Mouse (Mus musculus) lung, postnatal 36 days (tissue): ENCODE results near the gene Rsrc2.
"Not testable (repeated sequence)": the region's sequence is repeated elsewhere in the genome, so short reads cannot be mapped to it uniquely, and the experiment has no call there.

Experiments
- DNase-seq: peaks from one replicate; pipeline ENCODE4 v3.0.0; 2022; ENCODE audit warnings: mixed read lengths

Rsrc2 gene

DNA sequence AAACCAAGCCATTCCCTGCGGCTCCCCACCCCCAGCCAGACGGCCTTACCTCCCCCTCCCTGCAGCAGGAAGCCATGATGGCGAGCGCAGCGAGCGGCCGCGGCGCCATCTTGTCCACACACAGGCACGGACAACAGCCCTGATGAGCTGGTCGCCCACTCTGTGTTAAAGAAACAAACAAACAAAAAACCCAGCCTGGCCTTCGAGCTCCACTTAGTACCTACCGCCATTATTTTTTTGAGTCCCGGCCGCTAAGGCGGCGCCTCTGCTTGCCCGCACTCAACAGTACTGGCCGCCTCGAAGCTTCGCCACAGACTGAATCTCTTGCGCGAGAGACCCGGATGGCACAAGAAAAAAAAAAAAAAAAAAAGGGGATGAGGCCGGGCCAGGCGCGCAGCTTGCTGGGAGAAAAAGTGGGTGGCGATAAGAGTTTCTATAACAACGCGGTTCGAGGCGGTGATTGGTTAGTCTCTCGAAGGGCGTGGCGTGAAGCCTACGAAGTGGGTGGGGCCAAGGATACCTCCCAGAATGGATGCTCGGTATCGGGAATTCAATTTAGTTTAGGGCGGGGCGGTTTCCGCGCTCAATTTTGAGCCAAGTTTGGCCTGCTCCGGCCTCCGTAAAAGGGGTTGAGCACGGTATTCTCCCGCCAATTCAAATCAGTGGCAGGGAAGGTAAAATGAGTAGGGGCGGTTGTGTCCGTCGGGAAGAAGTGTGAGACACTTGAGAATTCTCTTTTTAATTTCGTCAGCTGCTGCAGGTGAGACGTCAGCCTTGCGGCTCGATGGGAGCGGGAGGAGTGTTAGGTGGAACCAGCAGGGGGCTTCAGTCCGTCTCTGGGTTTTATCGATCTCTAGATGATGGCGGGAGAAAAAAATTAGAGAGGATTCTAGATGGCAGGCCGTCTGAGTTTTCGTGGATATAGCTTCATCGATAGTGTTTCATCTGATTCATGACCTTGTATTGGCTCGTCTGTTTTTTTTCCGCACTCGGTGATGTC is at the start of gene Rsrc2, which contains the start of gene Kntc1:
Rsrc2 (minus strand) TSS at position 350 of the 1,000 bp plus-strand sequence.
Kntc1 (plus strand) TSS at position 652 of the 1,000 bp plus-strand sequence.
- peak; percentile 100 for DNase-seq

DNA sequence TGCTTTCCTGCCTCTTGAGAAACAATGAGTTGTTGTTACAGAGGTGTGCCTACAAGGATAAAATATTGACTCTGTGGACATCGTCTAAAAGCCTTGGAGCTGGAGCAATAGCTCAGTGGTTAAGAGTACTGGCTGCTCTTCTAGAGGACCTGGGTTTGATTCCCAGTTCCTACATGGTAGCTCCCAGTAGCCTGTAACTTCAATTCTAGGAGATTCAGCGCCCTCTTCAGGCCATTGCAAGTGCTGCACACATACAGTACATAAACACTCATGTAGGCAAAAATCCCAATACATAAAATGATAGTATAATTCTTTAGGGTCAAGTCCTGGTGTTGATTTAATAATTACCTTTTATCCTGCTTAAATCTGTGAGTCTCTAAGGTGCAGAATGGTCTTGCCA is 43.9 kb upstream of the Rsrc2 start:
- no peak for DNase-seq

DNA sequence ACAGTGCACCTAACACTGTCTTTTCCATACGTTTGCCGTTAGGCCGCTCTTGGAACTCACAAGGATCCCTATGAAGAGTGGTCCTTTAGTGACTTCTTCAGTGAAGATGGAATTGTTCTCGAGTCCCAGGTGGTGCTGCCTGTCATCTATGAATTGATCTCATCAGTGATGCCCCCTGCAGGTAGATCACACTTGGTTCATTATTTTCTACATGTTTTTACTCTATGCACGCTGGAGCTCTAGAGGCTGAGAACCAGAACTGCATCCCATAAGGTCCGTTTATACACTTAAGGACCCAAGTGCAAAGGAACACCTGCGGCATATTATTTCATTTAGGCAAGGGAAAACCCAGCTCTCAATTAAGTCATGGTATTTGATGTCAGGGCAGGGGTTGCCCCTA is 39.8 kb upstream of the Rsrc2 start:
- DNase-seq, result no peak

DNA sequence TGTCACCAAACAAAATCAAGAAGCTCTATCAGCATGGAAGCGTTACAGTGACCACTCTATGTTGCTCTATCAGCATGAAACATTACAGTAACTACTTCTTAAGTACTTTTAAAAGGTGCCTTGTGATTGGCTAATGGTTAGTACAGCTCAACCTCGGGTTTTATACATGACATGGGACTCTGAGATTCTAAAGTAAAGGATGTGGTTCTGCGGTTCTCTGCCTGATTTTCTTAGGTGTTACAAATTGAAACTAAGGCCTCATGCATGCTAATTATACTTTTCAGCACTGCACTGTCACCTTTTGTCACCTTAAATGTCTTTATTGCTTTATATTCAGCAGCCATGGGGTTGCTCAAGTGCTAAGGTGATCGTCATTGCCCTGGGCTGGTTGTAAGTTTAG is 32.6 kb upstream of the Rsrc2 start:
- no peak for DNase-seq

DNA sequence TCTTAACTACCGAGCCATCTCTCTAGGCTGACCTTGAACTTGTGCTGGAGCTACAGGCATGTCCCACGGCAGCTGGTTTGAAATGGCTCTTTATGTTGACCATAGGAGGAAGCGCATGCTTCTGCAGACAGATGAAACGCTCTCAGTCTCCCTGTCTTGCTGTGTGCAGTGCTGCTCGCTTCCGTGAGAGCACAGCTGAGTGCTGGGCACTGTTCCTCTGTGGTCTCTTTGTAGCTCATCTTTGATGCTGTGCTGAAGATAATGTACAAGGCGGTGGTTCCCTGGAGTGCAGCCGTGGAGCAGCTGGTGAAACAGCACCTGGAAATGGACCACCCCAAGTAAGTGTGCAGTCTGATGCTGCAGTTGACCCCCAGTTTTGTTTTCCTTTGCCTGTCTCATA is 31.5 kb upstream of the Rsrc2 start:
- DNase-seq, result no peak

DNA sequence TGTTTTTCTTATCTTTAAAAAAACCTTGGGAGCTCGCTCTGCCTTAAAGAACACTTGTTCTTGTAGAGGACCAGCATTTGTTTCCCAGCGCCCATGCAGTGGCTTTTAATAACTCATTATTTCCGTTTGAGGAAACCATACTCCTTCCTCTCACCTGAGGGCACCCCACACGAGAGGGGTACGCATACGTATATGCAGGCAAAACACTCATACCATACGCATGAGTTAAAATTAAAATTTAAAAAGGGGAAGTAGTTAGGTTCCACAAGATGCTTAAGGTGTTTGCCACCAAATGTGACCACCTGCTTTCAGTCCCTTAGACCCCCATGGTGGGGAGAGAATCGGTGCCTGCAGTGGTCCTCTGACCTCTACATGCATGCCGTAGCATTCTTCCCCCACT is 24.2 kb upstream of the Rsrc2 start:
- no peak for DNase-seq

DNA sequence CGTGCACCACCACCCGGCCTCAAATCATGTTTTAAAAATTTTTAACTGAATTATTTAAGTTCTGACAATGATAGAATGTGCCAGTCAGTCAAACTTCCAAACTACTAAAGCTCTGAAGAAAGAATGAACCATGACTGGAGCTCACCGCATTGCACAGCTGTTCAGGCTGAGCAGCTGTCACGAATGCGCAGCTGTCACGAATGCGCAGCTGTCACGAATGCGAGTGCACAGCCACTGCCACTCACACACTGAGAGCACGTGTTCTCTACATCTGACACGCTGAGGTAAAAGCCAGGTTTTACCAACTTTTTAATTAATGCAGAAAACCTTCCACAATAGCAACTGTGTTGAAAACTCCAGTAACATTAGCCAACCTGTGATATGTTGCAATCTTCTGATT is 17.2 kb upstream of the Rsrc2 start:
- not testable (repeated sequence) for DNase-seq

DNA sequence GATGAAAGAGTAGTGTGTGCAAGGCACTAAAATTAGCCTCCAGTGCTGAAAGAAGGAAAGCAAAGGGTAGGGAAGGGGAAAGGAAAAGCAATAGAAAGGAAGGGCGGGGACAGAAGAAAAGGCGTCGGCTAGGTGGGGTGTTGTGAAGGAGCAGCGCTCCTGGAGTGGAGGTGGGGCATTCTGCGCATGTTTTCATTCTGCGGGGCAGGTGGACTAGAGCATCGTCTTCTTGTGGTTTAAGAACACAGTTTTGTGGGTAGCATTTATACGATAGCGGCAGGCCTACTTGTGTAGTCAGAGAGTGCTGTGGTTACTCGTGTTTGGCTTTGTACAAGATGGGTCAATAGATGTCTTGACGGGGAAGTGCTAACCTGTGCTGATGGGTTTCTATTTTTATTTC is 16.3 kb upstream of the Rsrc2 start:
- no peak for DNase-seq

DNA sequence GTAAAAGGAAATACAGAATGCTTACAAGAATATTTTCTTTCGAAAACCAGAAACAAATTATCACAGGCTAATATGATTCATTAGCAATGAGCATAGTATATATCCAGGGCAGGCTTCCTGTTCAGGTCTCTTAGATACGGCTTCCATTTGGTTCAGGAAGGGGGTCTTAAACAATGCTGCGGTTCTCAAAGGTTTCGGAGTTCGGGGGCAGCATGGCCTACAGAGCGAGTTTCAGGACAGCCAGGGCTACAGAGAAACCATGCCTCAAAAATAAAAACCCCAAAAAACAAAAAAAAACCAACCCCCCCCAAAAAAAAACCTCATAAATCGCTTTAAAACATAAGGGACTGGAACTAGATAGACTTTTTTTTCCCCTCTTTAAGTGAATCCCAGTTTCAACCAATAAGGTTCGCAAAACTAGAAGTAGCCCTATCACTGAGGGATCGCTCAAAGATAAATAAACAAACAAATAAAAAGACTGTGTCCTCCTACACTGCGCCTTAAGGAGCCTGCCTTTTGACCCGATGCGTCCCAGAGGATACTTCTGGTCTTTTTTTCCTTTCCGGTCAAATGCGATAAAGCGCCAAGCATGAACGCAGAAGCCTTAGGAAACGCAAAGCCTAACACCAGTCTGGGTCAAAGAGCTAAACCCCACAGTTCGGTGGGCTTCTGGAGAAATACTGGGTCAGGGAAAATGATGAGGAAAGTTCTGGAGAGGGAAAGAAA is 712 bp downstream of the Rsrc2 start:
- DNase-seq, result no peak

DNA sequence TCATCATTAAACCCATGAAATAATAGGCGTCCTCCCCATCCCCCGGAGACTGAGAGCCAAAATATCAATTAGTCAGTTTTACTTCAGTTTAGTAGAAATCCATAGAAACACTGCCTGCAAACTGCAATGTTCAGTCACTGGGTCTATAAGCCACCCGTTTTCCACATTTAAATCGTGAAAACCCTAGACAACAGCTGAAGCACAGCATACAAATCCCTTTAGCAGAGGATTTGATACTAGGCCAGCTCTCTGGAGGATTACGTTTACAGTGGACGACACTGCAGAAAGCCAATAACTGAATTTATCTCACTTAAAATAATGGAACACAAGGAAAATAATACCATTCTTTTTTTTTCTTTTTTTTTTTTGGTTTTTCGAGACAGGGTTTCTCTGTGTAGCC is 1.6 kb downstream of the Rsrc2 start:
- DNase-seq, result no peak

DNA sequence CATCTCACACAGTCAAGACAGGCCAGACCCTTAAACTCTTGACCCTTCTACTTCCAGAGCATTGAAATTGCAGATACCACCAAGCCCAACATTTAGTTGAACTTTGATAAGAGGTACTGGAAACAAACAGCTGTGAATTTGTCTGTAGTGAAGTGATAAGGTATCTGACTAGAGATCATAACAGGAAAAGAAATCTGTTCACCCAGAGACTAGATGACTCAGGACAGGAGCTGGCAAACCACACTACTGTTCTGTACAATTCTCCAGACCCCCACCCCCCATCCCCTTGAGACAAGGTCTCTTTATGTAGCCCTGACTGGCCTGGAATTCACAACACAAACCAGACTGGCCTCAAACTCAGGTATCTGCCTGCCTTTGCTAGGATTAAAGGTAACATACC is 3.0 kb downstream of the Rsrc2 start:
- no peak for DNase-seq

DNA sequence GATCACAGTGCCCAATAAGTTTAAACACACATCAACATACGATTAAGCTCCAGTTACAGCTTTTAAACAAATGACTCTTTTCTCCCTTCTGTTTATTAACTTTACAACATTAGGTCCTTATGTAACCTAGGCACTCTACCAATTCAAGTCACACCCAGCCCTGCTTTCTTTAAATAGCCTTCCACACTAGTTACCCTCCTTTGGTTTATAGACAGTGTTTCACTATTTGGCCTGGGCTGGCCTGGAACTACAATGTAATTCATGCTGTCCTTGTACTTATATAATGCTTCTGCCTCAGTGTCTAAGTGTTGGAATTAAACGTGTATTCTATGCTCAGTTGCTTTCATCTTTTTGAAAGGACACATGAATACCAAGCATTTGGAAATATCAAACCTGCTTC is 4.9 kb downstream of the Rsrc2 start:
- peak; percentile 14 for DNase-seq

DNA sequence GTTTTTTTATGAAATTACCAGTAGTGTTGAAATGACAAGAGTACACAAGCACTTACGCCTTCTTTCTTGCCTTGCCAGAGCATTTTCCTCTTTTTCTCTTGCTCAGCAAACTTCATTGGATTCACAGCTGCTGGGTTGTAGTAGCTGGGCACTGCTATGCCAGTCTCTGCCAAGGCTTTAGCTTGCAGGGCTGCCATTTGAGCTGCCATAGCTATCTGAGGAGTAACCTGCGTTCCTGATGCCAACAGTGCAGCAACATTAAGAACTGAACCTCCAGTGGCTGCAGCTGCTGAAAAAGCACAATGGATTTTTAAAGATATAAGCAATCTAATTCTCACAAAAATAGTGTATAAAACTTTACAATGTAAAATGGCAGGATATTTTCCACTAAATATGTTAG is 18.2 kb downstream of the Rsrc2 start:
- DNase-seq, result no peak

DNA sequence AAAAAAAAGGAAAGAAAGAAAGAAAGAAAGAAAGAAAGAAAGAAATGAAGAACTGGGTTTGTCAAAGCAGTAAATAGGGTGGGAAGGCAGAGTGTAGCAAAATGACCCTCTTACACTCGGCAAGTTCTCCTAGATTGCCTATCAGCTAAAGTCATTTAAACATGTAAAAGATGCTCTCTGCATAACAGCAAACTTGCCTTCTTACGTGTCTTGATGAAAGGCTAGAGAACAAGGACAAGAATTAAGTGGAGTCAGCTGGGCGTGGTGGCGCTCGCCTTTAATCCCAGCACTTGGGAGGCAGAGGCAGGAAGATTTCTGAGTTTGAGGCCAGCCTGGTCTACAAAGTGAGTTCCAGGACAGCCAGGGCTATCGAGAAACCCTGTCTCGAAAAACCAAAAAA is 25.4 kb downstream of the Rsrc2 start:
- not testable (repeated sequence) for DNase-seq

DNA sequence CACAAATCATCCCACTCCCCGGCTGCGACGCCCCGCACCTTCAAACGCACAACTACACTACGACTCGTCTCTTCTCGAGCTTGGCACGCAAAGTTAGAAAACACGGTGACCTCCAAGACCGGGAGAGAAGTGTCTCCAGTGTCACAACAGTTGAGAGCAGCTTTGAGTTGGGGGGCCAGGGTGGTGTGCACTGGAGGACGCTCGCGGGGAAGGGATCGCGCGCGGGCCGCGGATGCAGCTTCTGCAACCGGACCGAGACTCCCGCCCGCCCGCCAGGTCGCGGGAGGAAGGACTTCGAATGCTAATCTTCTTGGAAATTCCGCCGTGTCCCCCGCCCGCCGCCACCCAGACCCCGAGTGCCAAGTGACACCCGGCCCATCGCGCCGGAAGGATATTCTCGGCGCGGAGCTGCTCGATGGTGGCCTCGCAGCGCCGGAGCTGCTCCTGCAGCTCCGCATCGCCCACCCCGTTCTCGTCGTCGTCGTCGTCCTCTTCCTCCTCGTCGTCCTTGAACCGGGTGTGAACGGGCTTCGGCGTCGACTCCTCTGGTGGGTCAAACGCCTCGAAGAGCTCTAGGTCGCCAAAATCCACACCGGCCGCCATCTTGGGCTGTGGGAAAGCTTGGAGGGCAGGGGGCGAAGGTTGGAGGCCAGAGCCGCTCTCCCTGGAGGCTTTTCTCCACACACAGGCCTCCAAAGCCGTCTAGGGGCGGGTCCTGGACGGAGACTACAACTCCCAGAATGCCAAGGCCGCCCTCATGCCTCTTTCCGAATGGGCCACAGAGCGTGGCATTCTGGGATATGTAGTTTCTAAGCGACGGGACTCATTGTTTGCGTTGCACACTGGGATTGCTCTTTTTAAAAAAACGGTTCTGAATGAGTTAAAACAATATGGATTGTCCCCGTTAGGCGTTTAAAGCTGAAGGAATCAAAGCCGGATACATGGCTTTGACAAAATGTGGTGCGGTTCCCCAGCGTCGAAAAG is 28.6 kb downstream of the Rsrc2 start, which contains the start of gene Zcchc8:
Zcchc8 (minus strand) TSS at position 773 of the 984 bp plus-strand sequence.
- peak; percentile 99 for DNase-seq

DNA sequence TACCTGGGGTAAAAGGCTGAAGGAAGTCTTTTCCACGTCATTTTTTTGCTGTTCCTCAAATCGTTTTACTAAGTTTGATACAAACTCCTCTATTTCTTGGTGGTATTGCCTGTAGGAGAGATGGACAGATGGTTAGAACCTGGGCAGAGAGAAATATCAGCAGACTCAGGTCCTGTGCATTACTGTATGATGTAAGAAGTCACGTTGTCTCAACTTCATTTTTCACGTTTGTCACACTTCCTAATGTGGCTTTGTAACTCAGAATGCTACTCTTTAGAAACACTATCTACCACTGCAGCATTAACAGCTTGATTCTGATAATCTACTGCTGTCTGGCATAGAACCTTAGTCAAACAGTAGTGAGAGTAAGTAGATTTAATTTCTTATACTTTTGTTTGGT is 34.6 kb downstream of the Rsrc2 start:
- no peak for DNase-seq

DNA sequence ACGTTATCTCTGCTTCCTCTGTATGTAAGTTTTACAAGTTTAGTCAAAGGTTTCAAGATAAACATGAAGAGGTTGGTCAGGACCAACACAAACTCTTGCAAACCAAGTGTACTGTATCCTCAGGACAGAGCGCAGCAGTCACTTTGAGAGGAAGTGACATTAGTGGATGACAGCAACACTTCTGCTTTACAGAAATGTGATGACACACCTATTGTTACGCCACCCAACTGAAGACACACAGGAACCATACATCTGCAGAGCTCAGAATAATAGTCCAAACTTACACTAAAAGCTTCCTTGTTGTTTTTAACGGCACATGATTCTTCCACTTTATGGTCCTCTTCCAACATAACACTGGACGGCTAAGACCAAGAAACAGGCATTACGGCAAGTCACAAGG is 35.4 kb downstream of the Rsrc2 start:
- DNase-seq, result peak; percentile 70

DNA sequence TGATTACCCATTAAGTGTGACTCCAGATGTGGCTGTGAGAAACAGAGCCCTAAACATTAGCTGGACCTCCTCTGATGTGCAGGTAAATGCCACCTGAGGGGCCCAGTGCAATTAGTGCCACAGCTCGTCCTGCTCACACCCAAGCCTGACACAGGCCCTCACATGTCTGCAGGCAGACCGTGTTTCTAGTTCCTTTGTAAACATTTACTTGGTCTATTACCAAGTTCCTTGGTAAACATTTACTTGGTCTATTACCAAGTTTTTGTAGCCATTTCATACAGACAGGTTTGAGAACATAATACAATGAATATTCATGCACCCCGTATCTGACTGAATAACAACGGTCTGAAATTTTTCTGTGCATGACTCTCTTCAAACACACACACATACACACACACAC is 39.6 kb downstream of the Rsrc2 start:
- DNase-seq, result peak; percentile 39

DNA sequence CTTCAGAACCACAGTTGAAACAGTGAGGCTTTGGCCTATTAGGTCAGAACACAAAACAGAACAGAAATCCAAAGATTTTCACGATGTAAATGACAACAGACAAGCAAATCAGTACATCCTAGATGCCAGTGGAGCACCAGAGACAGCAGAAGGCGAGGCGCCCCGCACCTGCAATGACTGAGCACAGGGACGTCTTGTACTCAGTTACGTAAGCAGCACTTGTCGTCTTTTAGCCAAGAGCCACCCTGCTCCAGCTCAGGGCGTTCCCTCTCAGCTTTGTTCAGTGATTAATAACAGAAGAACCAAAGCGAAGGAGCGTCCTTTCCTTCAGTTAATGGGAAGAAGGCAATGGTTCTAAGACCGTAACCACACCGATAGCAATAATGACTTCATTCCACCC is 40.6 kb downstream of the Rsrc2 start:
- DNase-seq, result peak; percentile 85

DNA sequence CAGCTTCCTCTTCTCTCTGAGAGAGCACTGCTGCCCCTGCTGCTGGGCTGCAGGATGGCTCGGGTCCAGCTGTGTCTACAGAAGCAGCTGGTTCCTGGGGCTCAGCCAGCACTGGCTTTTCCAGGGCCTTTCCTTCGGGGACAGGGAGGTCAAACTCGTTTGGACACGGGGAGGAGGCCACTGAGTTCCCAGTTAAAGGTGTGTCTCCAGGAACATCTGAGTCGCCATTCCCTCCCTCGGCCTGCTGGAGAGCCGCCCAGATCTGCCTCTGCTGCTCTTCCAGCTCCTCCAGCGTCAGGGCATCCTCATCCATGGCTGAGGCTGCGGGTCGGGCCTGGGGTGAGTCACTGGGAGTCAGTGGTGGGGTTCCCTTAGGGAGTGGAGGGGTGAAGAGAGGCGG is 48.6 kb downstream of the Rsrc2 start:
- DNase-seq, result peak; percentile 71

DNA sequence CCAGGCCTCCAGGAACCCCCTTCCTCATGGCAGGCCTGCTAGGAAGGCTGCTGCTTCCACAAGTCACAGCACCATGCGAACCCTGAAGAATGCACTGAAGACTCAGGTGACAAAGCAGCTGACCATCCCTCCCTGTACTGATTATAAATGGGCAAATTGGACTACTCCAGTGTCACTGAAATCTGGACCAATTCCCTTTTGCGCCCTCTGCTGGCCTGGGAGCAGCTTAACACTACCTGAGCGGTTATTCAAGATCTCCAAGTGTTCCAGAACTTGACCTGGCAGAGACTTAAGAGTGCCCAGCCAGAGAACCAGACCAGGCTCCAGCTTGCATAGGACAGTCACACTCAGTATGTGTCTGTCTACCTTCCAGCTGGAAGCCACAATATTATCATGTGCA is 50.0 kb downstream of the Rsrc2 start:
- peak; percentile 89 for DNase-seq

DNA sequence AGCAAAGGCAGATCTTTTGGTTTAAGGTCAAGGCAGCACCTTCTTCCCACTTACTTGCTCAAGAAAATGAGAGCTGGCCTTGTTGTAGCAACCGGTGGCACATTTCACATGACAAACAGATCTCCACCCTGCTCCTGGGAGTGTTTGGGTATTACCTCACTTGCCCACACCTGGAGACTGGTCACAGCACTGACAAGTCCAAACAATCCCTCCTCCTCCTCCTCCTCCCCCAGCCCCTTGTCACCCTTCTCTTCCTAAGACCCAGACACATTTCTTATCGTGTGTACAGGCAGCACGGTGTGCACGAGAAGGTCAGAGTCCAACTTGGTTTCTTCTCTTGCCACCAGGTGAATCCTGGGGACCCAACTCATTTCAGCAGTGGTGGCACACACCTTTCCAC is 52.3 kb downstream of the Rsrc2 start:
- DNase-seq, result peak; percentile 71

DNA sequence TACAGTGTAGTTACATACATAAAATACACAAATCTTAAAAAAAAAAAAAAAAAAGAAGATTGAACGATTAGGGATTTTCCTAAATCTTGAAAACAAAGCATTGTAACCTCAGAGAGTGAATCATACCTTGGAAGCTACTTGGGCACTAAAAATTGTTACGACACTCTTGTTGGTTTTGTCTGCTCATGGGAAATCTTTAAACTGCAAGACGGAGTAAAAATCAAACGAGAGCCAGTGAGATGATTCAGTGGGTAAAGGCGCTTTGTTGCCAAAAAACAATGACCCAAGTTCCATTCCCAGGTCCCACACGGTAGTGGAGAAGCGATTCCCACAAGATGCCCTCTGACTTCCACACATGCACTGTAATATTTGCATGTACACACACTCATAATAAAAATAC is 53.0 kb downstream of the Rsrc2 start:
- DNase-seq, result no peak
